Mouse (Mus musculus): ENCODE results near the gene Ism1. TPM values are rescaled to one million over a fixed set of nuclear protein-coding genes. Genes with fewer than 3 reads are reported as not detected.

The Ism1 gene
- polyA plus RNA-seq, 1 experiment from 2014 or later: 3.4 TPM

DNA sequence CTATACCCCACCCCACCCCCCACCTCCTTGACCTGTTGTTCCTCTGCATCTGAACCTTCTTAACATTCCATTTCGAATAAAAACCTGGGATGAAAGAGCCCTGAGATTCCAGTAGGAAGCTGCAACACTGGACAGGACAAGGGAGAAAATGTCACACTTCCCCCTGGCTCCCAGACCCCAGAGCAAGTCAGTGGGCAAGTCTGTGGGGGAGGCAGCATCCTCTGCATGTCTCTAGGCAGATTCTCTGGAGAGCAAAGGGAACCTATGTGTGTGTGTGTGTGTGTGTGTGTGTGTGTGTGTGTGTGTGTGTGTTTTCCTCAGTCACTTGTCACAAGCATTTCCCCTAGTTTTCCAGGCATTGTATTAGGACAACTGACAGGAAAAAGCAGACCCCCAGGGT, 98.7 kb downstream of the Ism1 start:
- Histone ChIP-seq H3K9ac (no peak overlapping the region), H3K9me3 (no peaks in the 10 kb centered on the region), H3K4me3 (no peak overlapping the region), H3K36me3 (no peaks in the 10 kb centered on the region), H3K27ac (no peak overlapping the region), H3K4me2 (replicated peaks) (no peak overlapping the region), H3K4me1 (peaks cover 6% of the 10 kb centered on the region; the same call in 1 of the 2 replicates), H3K27me3 (no peaks in the 10 kb centered on the region)
- ATAC-seq (ENCODE audit: insufficient number of reproducible peaks, insufficient read depth, low FRiP score, low TSS enrichment): no peak
- 21% methylated on average over 1 of the region's 1 CpGs for WGBS

DNA sequence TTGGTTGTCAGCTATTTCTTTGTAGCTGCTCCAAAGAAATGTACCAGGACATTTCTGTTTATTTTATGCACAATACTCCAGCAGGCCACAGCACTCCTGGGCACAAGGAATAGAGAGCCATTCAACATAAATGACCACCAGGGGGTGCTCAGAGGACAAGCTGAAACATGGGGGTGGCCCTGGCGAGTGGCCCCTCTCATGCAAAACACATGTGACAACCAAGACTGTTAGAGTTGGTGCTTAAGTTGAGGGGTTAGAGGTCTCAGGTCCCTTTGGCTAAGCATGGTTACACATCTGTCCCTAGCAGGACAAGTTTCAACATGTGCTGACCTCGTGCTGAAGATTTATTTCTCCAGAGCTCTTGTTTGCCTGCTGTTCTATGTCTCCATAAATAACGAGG, 100.3 kb downstream of the Ism1 start:
- Histone ChIP-seq H3K4me3 (no peak overlapping the region), H3K9ac (no peak overlapping the region), H3K36me3 (no peaks in the 10 kb centered on the region), H3K4me2 (replicated peaks) (no peak overlapping the region), H3K27ac (no peak overlapping the region), H3K4me1 (peaks cover 6% of the 10 kb centered on the region; the same call in 1 of the 2 replicates), H3K27me3 (no peaks in the 10 kb centered on the region), H3K9me3 (no peaks in the 10 kb centered on the region)
- WGBS: 43% methylated on average over 3 of the region's 3 CpGs
- no peak for ATAC-seq (ENCODE audit: insufficient number of reproducible peaks, insufficient read depth, low FRiP score, low TSS enrichment)

DNA sequence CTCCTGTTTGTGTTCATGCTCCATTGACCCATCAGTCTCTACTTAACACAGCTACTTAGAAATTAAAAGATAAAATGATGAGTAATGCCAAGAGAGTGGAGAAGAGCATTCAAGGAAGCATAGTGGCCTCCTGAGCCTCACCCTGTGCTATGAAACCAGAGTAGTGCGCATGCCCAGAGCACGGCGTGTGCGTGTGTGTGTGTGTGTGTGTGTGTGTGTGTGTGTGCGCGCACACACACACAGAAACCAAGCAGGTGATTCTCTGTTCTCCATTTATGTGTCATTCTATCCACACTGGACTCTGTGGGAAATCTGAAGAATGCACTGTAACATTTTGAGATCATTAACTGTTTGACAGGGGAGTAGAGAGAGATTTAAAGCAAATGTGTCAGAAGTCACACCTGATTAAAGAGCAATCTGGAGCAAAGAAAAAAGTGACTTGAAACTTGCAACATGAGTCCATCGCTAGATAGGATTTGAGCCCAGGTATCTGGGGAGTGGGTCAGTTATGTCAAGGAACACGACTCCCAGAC, 105.4 kb downstream of the Ism1 start:
- H3K36me3 ChIP-seq: no peaks in the 10 kb centered on the region
- H3K9me3 ChIP-seq: no peaks in the 10 kb centered on the region
- no peak overlapping the region for H3K4me3 ChIP-seq
- no peak overlapping the region for H3K27ac ChIP-seq
- H3K27me3 ChIP-seq: no peaks in the 10 kb centered on the region
- WGBS: 80% methylated on average over 8 of the region's 8 CpGs
- no peak overlapping the region for H3K9ac ChIP-seq
- no peak for ATAC-seq (ENCODE audit: insufficient number of reproducible peaks, insufficient read depth, low FRiP score, low TSS enrichment)
- no peaks in the 10 kb centered on the region for H3K4me1 ChIP-seq
- H3K4me2 ChIP-seq (replicated peaks): no peak overlapping the region

DNA sequence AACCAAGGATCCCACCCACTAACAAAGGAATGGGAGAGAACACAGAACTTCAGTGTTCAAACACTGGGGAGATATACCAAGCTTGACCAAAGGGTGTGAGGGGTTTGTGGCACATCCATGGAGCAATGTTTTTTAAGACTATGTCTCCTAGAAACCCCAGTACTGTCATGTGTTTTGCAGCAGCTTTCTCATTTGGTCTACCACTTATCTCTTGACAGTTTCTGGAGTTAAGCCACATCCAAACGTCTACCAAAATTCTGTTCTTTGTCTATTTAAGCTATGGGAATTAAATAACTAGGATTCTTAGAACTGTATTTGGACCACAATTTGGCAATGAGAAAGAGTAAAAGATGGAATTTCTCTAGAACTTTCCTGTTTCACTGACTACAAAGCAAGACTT, 106.5 kb downstream of the Ism1 start:
- H3K4me1 ChIP-seq: no peaks in the 10 kb centered on the region
- no peaks in the 10 kb centered on the region for H3K27me3 ChIP-seq
- no peak overlapping the region for H3K4me2 ChIP-seq (replicated peaks)
- no peak overlapping the region for H3K9ac ChIP-seq
- 66% methylated on average over 1 of the region's 1 CpGs for WGBS
- no peak overlapping the region for H3K27ac ChIP-seq
- H3K4me3 ChIP-seq: no peak overlapping the region
- H3K9me3 ChIP-seq: no peaks in the 10 kb centered on the region
- no peak for ATAC-seq (ENCODE audit: insufficient number of reproducible peaks, insufficient read depth, low FRiP score, low TSS enrichment)
- no peaks in the 10 kb centered on the region for H3K36me3 ChIP-seq

DNA sequence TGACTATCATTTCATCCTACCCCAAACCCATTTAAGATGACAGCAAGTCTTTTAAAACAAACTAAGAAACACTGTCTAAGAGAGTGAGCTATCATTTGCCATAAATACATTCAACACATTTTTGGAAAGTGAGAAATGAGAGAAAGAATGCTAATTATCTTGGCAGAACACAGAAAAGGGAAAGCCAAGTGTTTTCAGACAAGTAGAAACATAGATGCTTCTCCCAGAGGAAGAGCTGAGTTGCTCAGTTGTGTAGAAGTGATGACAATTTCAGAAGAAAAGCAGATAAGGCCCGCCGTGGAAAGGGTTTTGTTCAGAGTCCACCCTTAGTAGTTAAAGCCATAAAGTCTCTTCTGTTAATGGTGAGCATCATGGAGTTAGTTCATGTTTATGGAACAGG, 107.0 kb downstream of the Ism1 start:
- WGBS: 79% methylated on average over 2 of the region's 2 CpGs
- H3K4me2 ChIP-seq (replicated peaks): no peak overlapping the region
- H3K36me3 ChIP-seq: no peaks in the 10 kb centered on the region
- no peak overlapping the region for H3K27ac ChIP-seq
- H3K9me3 ChIP-seq: no peaks in the 10 kb centered on the region
- no peak overlapping the region for H3K4me3 ChIP-seq
- H3K27me3 ChIP-seq: no peaks in the 10 kb centered on the region
- no peak overlapping the region for H3K9ac ChIP-seq
- H3K4me1 ChIP-seq: no peaks in the 10 kb centered on the region
- ATAC-seq (ENCODE audit: insufficient number of reproducible peaks, insufficient read depth, low FRiP score, low TSS enrichment): no peak

DNA sequence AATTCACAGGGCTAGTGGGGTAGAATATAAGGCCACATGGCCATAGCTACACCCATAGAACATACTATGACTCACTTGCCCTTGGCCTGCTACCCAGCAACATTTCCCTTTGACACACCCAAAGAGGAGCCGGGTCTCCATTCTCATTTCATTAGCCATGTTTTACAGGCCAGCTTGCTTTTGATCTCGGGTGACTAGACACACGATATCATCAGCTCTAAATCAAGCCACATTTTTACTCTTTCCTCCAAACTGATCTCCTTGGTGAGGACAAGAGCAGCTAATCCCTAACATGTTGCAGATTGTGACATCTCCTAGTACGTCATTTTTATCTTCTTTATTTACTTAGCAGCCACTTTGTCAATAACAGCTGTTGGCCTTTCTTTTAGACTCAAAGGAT, 110.7 kb downstream of the Ism1 start:
- no peak overlapping the region for H3K27ac ChIP-seq
- no peak for ATAC-seq (ENCODE audit: insufficient number of reproducible peaks, insufficient read depth, low FRiP score, low TSS enrichment)
- no peak overlapping the region for H3K9ac ChIP-seq
- H3K36me3 ChIP-seq: no peaks in the 10 kb centered on the region
- H3K4me3 ChIP-seq: no peak overlapping the region
- 48% methylated on average over 4 of the region's 4 CpGs for whole genome bisulfite sequencing
- H3K4me2 ChIP-seq (replicated peaks): no peak overlapping the region
- no peaks in the 10 kb centered on the region for H3K27me3 ChIP-seq
- H3K9me3 ChIP-seq: no peaks in the 10 kb centered on the region
- no peaks in the 10 kb centered on the region for H3K4me1 ChIP-seq

DNA sequence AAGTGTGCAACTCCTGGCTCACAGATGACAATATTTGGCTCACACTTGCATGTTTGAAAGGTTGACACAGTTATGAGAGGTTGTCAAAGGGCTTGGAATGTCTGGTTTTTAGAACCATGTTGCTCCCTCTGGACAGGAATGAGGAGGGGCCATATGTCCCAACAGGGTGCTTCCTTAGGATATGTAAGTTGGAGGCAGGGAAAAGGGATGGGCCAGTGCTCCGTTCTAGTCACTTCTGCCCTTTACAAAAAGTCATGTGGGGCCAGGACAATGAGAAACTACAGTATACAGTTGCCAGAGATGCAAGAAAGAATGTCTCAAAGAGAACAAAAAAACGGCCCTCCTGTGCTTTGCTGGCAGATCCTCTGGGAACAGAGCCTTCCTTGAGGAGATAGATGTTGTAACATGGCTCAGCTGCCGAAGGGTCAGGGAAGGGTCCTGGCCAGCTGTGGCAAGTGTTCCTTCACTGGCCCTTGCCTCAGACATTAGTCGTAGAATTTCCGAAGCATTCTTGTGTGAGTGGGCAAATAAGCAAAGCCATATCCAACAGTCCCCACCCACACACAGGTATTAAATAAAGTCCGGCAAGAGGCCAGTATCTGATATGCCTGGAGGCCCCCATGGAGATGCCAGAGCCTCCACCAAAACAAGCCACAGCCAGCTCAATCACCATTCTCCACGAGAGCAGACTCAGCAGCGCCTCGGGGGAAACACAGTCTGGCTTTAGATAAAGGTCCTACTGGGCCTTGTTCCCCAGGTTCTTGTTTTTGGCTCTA, 114.6 kb downstream of the Ism1 start:
- Histone ChIP-seq H3K9ac (no peak overlapping the region), H3K27me3 (no peaks in the 10 kb centered on the region), H3K27ac (no peak overlapping the region), H3K4me3 (no peak overlapping the region), H3K4me2 (replicated peaks) (no peak overlapping the region), H3K4me1 (no peaks in the 10 kb centered on the region), H3K9me3 (no peaks in the 10 kb centered on the region), H3K36me3 (no peaks in the 10 kb centered on the region)
- WGBS: 80% methylated on average over 9 of the region's 9 CpGs
- no peak for ATAC-seq (ENCODE audit: insufficient number of reproducible peaks, insufficient read depth, low FRiP score, low TSS enrichment)

DNA sequence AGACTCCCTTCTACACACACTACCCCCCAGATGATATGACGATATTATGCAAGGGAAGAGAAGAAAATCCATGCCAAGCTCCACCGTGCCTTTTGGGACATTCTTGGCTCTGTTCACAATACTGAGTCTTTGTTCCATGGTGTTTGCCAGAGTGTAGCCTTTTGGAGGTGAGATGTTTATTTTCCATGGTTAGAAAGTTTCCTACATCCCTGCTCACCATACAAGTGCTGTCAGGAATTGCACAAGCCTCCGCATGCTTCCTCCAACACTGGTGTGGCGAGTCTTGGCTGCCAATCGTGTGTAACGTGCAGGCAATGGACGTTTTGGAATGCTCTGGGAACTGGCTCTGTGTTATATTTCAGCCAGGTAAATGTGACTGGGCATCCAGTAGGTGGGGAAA, 126.1 kb downstream of the Ism1 start:
- Histone ChIP-seq H3K27ac (no peak overlapping the region), H3K4me2 (replicated peaks) (no peak overlapping the region), H3K4me1 (no peaks in the 10 kb centered on the region), H3K9ac (no peak overlapping the region), H3K27me3 (no peaks in the 10 kb centered on the region), H3K36me3 (no peaks in the 10 kb centered on the region), H3K9me3 (no peaks in the 10 kb centered on the region), H3K4me3 (no peak overlapping the region)
- WGBS: 75% methylated on average over 7 of the region's 7 CpGs
- no peak for ATAC-seq (ENCODE audit: insufficient number of reproducible peaks, insufficient read depth, low FRiP score, low TSS enrichment)

DNA sequence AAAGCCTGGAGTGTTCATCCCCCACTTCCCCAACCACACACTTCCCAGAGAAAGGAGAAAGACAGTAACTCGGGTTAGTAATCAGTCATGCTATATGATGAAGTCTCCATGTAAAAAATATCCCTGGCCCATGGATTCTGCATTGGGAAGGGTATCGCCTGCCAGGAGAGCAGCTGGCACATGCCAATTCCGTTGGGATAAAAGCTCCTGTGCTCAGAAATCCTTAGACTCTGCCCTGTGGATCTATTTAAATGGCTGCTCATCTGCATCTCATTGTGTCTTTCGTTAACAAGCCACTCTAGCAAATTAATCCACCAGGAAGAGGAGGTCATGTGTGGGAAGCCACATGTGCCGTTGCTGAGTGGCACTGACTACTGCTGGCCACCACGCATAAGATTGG, 129.9 kb downstream of the Ism1 start:
- no peak overlapping the region for H3K4me2 ChIP-seq (replicated peaks)
- no peaks in the 10 kb centered on the region for H3K9me3 ChIP-seq
- H3K36me3 ChIP-seq: no peaks in the 10 kb centered on the region
- no peak for ATAC-seq (ENCODE audit: insufficient number of reproducible peaks, insufficient read depth, low FRiP score, low TSS enrichment)
- no peaks in the 10 kb centered on the region for H3K27me3 ChIP-seq
- H3K4me1 ChIP-seq: no peaks in the 10 kb centered on the region
- no peak overlapping the region for H3K4me3 ChIP-seq
- 90% methylated on average over 6 of the region's 6 CpGs for WGBS
- no peak overlapping the region for H3K27ac ChIP-seq
- H3K9ac ChIP-seq: no peak overlapping the region

Other genes starting within 250 kb of the Ism1 start
- 0.62 and 0.83 TPM in 2 replicates for gene Sptlc3, start 184.3 kb upstream of the Ism1 start, polyA plus RNA-seq (2016; fragmentation: Nextera tagmentation; extraction: Ambion mirVana)

Data from embryonic facial prominence, embryonic 12.5 days (tissue).